Mouse (Mus musculus) intestine, embryonic 14.5 days (tissue): ENCODE measurements around the gene Mocs1. TPM values are rescaled to one million over a fixed set of nuclear protein-coding genes. Genes with fewer than 3 reads are reported as not detected.

Experiments
- ATAC-seq: fragments of 200-750 bp; cut with Nextera tagmentation; replicated peaks from 2 replicates; pipeline ENCODE4 v1.8.0; 2017; ENCODE audit warnings: low read depth, moderate number of reproducible peaks, moderate TSS enrichment, moderate library complexity; ENCODE audit not compliant: low FRiP score, low TSS enrichment
- DNase-seq: peaks from one replicate; pipeline ENCODE4 v3.0.0-alpha.2; 2018; ENCODE audit warnings: low spot score
- H3K27ac ChIP-seq: fragments of 300-500 bp; sonication (generic); 2 replicates; pipeline ENCODE4 v1.5.1; 2014; ENCODE audit warnings: low read depth, mild to moderate bottlenecking, control low read depth
- H3K27me3 ChIP-seq: fragments of 300-500 bp; sonication (generic); replicated peaks from 2 replicates; pipeline ENCODE4 v1.6.1; 2014; ENCODE audit warnings: low read length, control low read depth; ENCODE audit not compliant: control insufficient read depth, insufficient read depth
- H3K36me3 ChIP-seq: fragments of 300-500 bp; sonication (generic); 2 replicates; pipeline ENCODE4 v1.6.1; 2014; ENCODE audit warnings: low read length, control low read depth; ENCODE audit not compliant: control insufficient read depth, insufficient read depth
- H3K4me1 ChIP-seq: fragments of 300-500 bp; sonication (generic); replicated peaks from 2 replicates; pipeline ENCODE4 v1.6.1; 2014; ENCODE audit warnings: low read length, control low read depth, mixed read lengths; ENCODE audit not compliant: control insufficient read depth, insufficient read depth
- H3K4me2 ChIP-seq: fragments of 300-500 bp; sonication (generic); 2 replicates; pipeline ENCODE4 v1.6.1; 2014; ENCODE audit warnings: low read length
- H3K4me3 ChIP-seq: fragments of 300-500 bp; sonication (generic); 2 replicates; pipeline ENCODE4 v1.5.1; 2014; ENCODE audit warnings: low read depth, low read length, control low read depth, mixed read lengths
- H3K9ac ChIP-seq: fragments of 300-500 bp; sonication (generic); 2 replicates; pipeline ENCODE4 v1.6.1; 2014; ENCODE audit warnings: mild to moderate bottlenecking, low read length
- H3K9me3 ChIP-seq: fragments of 300-500 bp; sonication (generic); 2 replicates; pipeline ENCODE4 v1.6.1; 2016; ENCODE audit warnings: low read length, control low read depth; ENCODE audit not compliant: control insufficient read depth
- WGBS: fragments of 180-500 bp; shearing (Covaris S2); extraction: QIAGEN DNeasy Blood & Tissue Kit; methylation state at CpG from one replicate; pipeline ENCODE4 v1.1.7; 2014; 5-methylcytosine and 5-hydroxymethylcytosine counted together
- polyA plus RNA-seq: library from polyadenylated mRNA; unstranded; fragments of >200 nt; fragmentation: Nextera tagmentation; extraction: Ambion mirVana; gene quantifications from 2 replicates; pipeline ENCODE4 v1.2.1, GENCODE M21; 2014

Mocs1 gene
- polyA plus RNA-seq, 1 experiment from 2014 or later: 7.8 TPM

GRCm38 (mm10) chr17:49449230-49449608, 21.1 kb downstream of the Mocs1 start:
- H3K9ac ChIP-seq: no peak overlapping the region
- 78% methylated on average over 8 of the region's 8 CpGs for WGBS
- no peaks in the 10 kb centered on the region for H3K27me3 ChIP-seq
- peaks cover 15% of the 10 kb centered on the region for H3K36me3 ChIP-seq
- H3K9me3 ChIP-seq: no peaks in the 10 kb centered on the region
- peaks cover 12% of the 10 kb centered on the region for H3K4me1 ChIP-seq
- H3K4me2 ChIP-seq: no peak overlapping the region
- ATAC-seq (0 out of 2 replicates have a peak, but pooled peaks have one; percentile 38), DNase-seq (no peak)
- no peak overlapping the region for H3K27ac ChIP-seq
- H3K4me3 ChIP-seq: no peak overlapping the region

GRCm38 (mm10) chr17:49450922-49451321, 22.8 kb downstream of the Mocs1 start:
- WGBS: 42% methylated on average over 6 of the region's 6 CpGs
- DNase-seq: no peak
- Histone ChIP-seq H3K9me3 (no peaks in the 10 kb centered on the region), H3K27me3 (no peaks in the 10 kb centered on the region), H3K9ac (no peak overlapping the region), H3K27ac (0 out of 2 replicates have a peak overlapping the region, but pooled peaks have one; percentile 33), H3K4me1 (peaks cover 12% of the 10 kb centered on the region), H3K4me2 (no peak overlapping the region), H3K36me3 (peaks cover 32% of the 10 kb centered on the region), H3K4me3 (no peak overlapping the region)
- 0 out of 2 replicates have a peak, but pooled peaks have one; percentile 30 for ATAC-seq

- peaks cover 5% of the 10 kb centered on the region; the same call in 1 of the 2 replicates for H3K4me1 ChIP-seq
- H3K4me3 ChIP-seq: no peak overlapping the region
- no peaks in the 10 kb centered on the region for H3K27me3 ChIP-seq
- no peak overlapping the region for H3K9ac ChIP-seq
- DNase-seq (no peak), ATAC-seq (no peak)
- H3K36me3 ChIP-seq: peaks cover 42% of the 10 kb centered on the region
- WGBS: 85% methylated on average over 4 of the region's 4 CpGs
- no peak overlapping the region for H3K4me2 ChIP-seq
- no peaks in the 10 kb centered on the region for H3K9me3 ChIP-seq
- H3K27ac ChIP-seq: no peak overlapping the region
Observed at GRCm38 (mm10) chr17:49456334-49456733, 28.2 kb downstream of the Mocs1 start.

GRCm38 (mm10) chr17:49457833-49458232, 29.7 kb downstream of the Mocs1 start:
- WGBS: 89% methylated on average over 3 of the region's 3 CpGs
- H3K27ac ChIP-seq: no peak overlapping the region
- ATAC-seq (no peak; the same call in 1 of the 2 replicates), DNase-seq (no peak)
- no peak overlapping the region for H3K4me3 ChIP-seq
- no peaks in the 10 kb centered on the region for H3K4me1 ChIP-seq
- H3K9ac ChIP-seq: no peak overlapping the region
- peaks cover 46% of the 10 kb centered on the region for H3K36me3 ChIP-seq
- no peaks in the 10 kb centered on the region for H3K9me3 ChIP-seq
- H3K4me2 ChIP-seq: no peak overlapping the region
- no peaks in the 10 kb centered on the region for H3K27me3 ChIP-seq

- ATAC-seq (no peak), DNase-seq (no peak)
- Histone ChIP-seq H3K4me1 (no peaks in the 10 kb centered on the region), H3K27me3 (no peaks in the 10 kb centered on the region), H3K27ac (no peak overlapping the region), H3K9ac (no peak overlapping the region), H3K9me3 (no peaks in the 10 kb centered on the region), H3K4me3 (no peak overlapping the region), H3K4me2 (no peak overlapping the region), H3K36me3 (peaks cover 47% of the 10 kb centered on the region)
- 90% methylated on average over 18 of the region's 18 CpGs for WGBS
Observed at GRCm38 (mm10) chr17:49458386-49458785, 30.2 kb downstream of the Mocs1 start.

- Histone ChIP-seq H3K9ac (no peak overlapping the region), H3K9me3 (no peaks in the 10 kb centered on the region), H3K4me1 (no peaks in the 10 kb centered on the region), H3K4me2 (no peak overlapping the region), H3K27me3 (no peaks in the 10 kb centered on the region), H3K27ac (no peak overlapping the region), H3K36me3 (peaks cover 23% of the 10 kb centered on the region; the same call in 1 of the 2 replicates), H3K4me3 (no peak overlapping the region)
- WGBS: 92% methylated on average over 3 of the region's 3 CpGs
- no peak for ATAC-seq
- DNase-seq: no peak
Observed at GRCm38 (mm10) chr17:49464884-49465283, 36.7 kb downstream of the Mocs1 start.

GRCm38 (mm10) chr17:49468223-49468622, 40.1 kb downstream of the Mocs1 start:
- peaks cover 18% of the 10 kb centered on the region; the same call in 1 of the 2 replicates for H3K36me3 ChIP-seq
- H3K4me2 ChIP-seq: no peak overlapping the region
- DNase-seq: peak; percentile 92
- H3K27me3 ChIP-seq: no peaks in the 10 kb centered on the region
- WGBS: 31% methylated on average over 4 of the region's 4 CpGs
- H3K4me3 ChIP-seq: no peak overlapping the region
- H3K4me1 ChIP-seq: no peaks in the 10 kb centered on the region
- H3K9me3 ChIP-seq: no peaks in the 10 kb centered on the region
- ATAC-seq: no peak
- H3K9ac ChIP-seq: no peak overlapping the region
- no peak overlapping the region for H3K27ac ChIP-seq

GRCm38 (mm10) chr17:49472626-49473025, 44.5 kb downstream of the Mocs1 start:
- H3K4me1 ChIP-seq: no peaks in the 10 kb centered on the region

GRCm38 (mm10) chr17:49474051-49474450, 45.9 kb downstream of the Mocs1 start:
- no peak overlapping the region for H3K27ac ChIP-seq
- no peak overlapping the region for H3K4me2 ChIP-seq
- no peak for DNase-seq
- H3K4me3 ChIP-seq: no peak overlapping the region
- WGBS: 89% methylated on average over 4 of the region's 4 CpGs
- H3K27me3 ChIP-seq: no peaks in the 10 kb centered on the region
- no peaks in the 10 kb centered on the region for H3K4me1 ChIP-seq
- H3K9ac ChIP-seq: no peak overlapping the region
- no peaks in the 10 kb centered on the region for H3K9me3 ChIP-seq
- H3K36me3 ChIP-seq: peaks cover 17% of the 10 kb centered on the region
- no peak for ATAC-seq

More at GRCm38 (mm10) chr17:49472626-49473025, 44.5 kb downstream of the Mocs1 start:
- peaks cover 10% of the 10 kb centered on the region for H3K36me3 ChIP-seq
- no peaks in the 10 kb centered on the region for H3K9me3 ChIP-seq
- DNase-seq (no peak), ATAC-seq (peak; percentile 72; the same call in 1 of the 2 replicates)
- H3K4me3 ChIP-seq: no peak overlapping the region
- H3K9ac ChIP-seq: no peak overlapping the region
- H3K27ac ChIP-seq: no peak overlapping the region
- no peaks in the 10 kb centered on the region for H3K27me3 ChIP-seq
- 47% methylated on average over 8 of the region's 8 CpGs for WGBS
- no peak overlapping the region for H3K4me2 ChIP-seq
